Mouse (Mus musculus): ENCODE results near the gene Erich3. TPM values are rescaled to one million over a fixed set of nuclear protein-coding genes. Genes with fewer than 3 reads are reported as not detected.
"Not testable (repeated sequence)": the region's sequence is repeated elsewhere in the genome, so short reads cannot be mapped to it uniquely, and the experiment has no call there.

The Erich3 gene
- total RNA-seq (2021): 1 to 10 TPM; 7.9 to 8.4 TPM
- long read RNA-seq, partial matches to known transcripts: 2 of 5 reads
- long read RNA-seq, other reads (novel, unspliced or antisense): 0 of 5 reads

DNA sequence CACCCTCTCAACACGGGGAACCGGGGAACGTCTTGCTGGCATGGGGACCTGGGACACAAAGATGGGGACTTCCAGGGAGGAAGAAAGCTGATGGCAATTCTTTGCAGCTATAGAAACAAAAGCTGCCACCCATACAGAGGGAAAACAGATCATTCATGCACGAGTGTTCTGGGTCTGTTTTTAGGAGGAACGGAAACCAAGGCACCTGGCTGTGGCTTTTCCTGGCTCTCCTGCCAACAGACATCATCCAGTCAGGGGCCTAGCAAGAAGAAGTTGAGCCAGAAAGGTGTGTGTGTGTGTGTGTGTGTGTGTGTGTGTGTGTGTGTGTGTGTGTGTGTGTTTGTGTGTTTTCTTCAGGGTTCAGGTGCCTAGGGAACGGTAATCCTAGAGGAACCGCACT is at the start of gene Erich3:
Gene Erich3, plus strand, starts transcription at position 315 of the 400 bp plus-strand sequence.
- no peak for DNase-seq (ENCODE audit: low spot score in 2 of 2)

DNA sequence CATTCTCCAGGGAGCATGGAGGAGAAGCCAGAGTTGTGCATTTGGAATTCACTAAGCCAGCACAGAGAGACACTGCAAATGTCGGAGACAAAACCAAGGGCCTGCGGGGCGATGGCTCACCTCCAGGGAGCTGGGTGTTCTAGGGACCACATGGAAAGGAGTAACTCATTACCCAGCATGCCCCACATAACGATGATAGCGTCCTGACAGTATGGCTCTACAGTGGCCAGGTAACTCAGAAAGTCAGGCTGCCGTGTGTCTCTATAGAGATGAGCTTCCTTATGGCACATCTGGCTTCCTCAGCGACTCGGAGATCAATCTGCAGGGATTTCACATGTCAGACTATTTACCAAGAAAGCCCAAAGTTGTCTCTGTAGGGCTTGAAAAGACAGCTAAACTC is 48.9 kb upstream of the Erich3 start:
- no peak for DNase-seq (ENCODE audit: low spot score in 2 of 2)

DNA sequence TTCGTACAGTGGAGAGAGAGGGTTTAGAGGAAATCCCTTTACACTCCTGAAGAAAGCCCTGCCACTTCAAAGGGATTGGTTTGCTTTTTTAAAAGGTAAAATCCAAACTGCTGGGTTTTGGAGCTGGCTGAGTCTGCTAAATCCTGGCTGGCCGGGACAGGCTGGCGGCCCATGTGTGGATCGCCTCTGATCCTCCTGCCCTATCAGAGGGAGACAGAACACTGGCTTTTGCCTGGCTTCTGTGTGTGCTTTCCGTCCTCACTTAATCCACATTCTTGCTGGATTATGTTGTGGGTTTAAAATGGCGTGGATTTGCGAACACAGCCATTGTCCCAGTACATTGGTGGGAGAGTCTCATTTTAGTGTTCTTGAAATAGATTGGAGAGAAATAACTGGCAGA is 48.4 kb upstream of the Erich3 start:
- no peak for DNase-seq (ENCODE audit: low spot score in 2 of 2)

DNA sequence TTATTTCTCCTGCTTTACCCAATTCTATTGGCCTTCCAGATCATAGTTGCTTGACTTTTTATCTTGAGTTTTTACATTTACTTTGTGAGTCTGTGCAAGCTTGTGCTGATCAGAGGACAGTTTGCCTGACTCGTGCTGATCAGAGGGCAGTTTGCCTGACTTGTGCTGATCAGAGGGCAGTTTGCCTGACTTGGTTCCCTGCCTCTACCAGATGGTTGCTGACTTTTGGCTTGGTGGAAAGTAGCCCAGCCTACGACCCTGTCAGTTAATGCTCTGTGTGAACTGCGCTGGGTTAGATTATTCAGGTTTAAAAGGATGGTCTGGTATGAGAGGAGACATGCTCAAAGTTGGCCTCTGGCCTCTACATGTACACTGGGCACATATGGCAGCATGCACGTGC is 47.6 kb upstream of the Erich3 start:
- no peak for DNase-seq (ENCODE audit: low spot score in 2 of 2)

DNA sequence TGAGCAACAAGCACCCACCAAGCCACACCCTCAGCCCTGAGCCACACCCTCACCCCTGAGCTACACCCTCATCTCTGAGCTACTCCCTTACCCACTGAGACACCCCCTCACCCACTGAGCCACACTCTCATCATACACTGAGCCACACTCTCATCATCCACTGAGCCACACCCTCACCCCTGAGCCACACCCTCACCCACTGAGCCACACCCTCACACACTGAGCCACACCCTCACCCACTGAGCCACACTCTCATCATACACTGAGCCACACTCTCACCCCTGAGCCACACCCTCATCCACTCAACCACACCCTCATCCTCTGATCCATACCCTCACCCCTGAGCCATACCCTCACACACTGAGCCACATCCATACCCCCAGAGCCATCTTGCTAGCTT is 35.4 kb upstream of the Erich3 start:
- DNase-seq (ENCODE audit: low spot score in 2 of 2): no peak

DNA sequence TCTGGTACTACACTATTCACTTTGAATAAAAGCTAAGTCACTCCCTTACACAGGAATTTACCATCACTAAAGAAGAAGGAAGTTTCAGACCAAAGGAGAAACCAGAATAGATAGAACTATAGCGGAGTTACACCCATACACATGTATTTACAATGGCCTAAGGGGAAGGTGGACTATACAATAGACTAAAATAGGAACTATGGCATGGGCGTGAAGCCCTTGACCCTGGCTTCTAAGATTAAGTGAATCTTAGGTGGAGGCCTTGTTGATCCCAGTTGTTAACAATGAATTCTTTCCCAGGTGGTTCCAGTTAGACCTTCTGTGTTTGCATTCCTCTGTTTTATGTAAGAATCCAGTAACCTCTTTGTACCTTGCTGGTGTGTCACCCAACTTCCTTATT is 32.4 kb upstream of the Erich3 start:
- DNase-seq (ENCODE audit: low spot score in 2 of 2): not testable (repeated sequence)

DNA sequence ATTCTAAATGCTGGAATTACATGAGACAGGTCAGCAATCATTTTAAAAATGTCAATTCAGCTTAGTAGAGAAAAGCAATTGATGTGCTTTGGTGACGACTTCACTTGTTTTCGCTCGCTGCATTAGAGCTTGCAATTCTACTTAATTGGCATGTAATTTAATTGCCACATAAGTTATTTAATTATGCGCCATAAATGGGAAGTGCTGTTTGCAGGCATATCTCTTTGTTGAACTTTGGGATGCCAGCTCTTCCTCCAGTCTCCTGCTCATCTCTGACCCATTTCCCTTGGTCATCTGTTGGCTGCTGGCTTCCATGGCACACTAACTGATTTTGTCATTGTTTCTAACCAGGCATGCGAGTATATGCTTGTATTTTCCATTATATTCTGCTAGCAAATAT is 30.6 kb upstream of the Erich3 start:
- no peak for DNase-seq (ENCODE audit: low spot score in 2 of 2)

DNA sequence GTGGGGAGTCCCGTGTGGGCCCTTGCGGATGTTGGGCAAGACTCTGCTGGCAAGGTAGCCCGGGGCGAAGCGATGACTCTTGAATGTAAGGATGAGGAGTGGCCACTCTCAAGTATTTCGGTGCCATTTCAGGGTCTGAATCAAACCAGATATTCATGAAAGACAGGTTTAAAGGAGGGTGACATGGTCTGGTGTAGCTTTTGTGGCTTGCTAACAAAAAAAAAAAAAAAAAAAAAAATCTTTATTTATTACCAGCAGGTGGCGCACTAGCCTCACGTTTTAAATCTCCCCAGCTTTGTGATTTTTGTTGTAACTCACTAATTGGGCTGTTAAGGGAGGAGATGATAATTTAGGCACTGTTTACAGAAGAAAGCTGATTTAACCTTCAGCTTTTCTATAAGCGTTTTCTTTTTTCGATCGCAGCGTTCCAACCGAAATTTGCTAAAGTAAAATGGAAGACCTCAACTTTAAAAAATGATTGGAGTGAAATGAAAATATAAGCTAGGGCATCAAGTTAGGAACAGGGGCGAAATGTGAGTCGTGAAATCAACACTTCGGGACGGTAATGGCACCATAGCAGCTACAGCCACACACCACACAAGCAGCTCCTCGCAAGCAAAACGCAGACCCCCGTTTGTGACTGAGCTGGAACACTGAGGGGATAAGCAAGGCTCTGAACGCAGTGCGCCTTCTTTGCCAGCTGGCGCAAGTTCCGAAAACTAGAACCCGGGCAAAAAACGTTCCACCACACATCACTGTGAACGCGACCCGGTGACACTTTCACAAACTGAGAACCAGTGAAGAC is 16.8 kb upstream of the Erich3 start:
- DNase-seq (ENCODE audit: low spot score in 2 of 2): peak in 1 of 2 experiments; percentile 38

DNA sequence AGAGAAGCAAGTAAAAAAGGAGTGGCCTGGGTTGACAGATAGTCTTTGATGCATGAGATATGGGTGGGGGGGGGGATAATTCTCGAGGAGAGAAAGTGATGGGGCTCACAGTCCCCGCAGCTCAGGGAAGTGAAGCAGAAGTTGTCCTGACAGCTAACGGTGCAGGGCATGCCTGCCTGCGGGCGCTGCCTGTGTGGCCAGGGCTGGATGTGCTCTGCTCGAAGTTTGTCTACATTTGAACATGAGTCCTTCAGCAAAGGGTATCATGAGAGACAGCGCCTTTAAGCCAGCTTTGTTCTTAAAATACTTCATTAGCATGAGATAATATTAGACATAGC is 16.2 kb upstream of the Erich3 start:
- peak in 1 of 2 experiments; percentile 34 for DNase-seq (ENCODE audit: low spot score in 2 of 2)

DNA sequence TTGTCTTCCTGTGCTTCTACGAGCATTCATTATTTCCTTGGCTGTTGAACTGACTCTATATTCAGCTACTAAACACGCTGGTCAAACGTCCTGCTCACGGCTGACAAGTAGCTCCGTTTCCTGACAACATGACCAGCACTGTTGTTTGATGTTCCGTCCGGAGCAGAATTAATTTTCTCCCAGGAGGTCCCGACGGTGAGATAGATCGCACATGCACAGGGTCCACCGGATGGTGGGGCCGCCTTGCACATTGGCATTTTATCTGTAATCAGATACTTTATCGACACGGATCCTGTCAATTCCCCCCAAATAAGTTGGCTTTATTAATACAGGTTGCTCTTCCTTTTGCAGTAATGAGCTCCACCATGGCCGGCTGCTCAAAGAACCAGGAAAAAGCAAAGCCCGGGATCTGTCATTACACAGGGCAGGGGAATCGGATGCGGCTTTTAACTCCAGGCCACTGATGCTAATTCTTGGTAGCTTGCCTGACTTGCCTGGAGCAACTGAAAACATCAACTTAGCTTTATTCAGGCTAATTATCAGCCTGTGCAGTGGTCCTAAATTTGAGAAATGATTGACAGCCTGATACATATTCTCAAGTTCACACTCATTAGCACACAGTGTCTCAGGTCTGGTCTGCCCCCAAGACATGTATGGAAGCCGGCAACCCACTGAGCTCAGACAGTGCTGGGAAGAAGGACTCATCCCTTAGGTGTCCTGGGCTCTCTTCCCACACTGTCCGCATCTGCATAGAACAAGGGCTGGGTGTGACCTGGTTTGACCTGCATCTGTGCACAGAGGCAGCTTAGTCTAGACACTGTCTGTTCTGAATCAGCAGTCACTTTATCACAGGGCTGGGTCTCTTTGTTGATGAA is 14.0 kb upstream of the Erich3 start:
- DNase-seq (ENCODE audit: low spot score in 2 of 2): no peak

DNA sequence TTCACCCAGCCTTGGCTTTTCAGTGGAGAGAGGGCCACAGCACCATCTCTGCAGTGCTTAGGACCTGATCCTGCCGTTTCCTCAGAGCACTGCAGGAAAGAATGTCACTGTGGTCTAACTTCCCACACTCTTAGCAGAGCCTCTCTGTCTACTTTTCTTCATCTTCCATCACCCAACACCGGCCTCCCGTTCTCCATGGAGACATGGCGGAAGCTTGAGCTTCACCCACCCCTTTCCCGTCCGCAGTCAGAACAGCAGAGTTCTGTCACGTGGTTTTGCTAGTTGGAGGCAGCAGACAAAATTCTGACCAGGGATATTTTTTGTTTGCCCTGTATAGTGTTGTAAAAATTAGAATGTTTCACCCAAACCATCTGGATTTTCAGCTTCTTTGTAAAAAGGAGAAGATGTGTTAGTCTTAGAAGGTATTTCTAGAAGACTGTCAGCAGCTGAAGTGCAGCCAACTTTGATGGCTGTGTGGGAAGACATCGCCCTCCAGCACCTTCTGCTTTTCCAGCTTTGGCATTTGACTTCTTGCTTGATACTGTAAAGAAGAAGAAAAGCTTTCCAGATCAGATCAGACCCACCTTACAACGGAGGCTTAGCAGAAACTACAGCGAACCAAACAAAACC is 12.4 kb upstream of the Erich3 start:
- peak in 1 of 2 experiments; percentile 30 for DNase-seq (ENCODE audit: low spot score in 2 of 2)

DNA sequence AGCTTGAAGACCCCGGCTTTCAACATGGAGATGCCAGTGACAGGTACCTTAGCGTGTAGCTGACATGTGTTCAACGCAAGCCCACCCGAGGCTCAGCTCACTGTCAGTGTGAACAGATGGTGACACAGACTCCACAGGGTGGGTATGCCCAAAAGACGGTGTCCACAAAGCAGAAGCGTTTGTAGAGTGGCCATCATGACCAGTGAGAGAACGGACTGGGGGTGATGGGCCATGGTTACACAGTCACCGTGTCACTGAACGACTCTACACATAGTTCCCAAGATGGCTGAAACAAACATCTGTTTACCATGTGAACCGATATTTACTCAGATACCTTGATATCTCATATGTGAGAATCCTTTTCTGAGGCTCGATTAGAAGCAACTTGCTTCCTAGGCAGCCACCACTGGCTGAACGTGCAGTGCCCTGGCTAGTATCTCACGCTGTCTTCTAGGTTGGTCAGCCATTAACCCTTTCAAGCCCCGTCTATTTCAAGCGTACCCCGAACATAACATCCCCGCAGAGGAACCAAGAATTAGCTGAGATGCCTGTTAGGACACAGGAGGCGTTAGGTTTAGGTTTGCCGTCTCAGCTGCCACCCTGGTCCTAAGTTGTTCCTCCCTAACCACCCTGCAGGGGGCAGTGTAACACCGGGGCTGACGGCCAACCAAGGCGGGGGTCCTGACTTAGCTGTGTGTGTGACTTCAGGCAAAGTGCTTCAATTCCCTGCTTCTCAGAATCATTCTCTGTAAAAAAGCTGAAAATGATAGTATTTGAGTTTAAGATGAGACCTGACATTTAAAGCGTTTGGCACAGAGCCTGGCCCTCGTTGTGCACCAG is 10.9 kb upstream of the Erich3 start:
- DNase-seq (ENCODE audit: low spot score in 2 of 2): peak; percentile 76 to 85

DNA sequence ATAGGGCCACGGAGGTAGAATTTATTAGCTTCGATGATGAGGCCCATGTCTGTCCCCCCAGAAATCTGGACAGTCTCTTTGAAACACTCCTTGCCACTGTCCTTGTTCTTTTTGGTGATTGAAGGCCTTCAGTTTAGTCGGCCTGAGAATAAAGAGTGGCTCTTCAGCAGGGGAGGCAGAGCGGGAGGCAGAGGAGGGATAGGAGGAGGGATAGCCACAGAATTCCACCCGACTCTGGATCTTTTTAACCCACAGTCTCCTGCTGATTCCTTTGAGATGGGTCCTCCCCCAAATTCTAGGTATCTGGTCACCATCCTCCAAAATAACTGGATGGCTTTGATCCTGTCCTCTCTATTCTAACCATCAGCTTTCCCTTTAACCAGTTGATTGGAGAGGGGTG is 10.2 kb upstream of the Erich3 start:
- no peak for DNase-seq (ENCODE audit: low spot score in 2 of 2)

DNA sequence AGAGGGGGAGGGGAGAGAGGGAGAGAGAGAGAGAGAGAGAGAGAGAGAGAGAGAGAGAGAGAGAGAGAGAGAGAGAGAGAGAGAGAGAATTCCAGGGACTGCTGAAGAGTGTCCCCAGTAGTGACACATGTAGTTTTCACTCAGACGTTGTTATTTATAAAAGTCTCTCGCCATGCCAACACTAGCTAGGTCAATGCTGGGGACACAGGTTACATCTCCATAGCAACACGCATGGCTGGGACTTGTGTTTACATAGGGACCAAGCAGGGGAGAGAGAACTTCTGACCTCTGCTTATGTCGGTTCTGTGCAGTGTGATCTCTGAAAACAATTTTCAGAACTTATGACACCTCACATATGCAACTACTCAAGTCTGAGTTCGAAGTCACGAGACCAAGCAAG is 9.4 kb upstream of the Erich3 start:
- DNase-seq (ENCODE audit: low spot score in 2 of 2): no peak

DNA sequence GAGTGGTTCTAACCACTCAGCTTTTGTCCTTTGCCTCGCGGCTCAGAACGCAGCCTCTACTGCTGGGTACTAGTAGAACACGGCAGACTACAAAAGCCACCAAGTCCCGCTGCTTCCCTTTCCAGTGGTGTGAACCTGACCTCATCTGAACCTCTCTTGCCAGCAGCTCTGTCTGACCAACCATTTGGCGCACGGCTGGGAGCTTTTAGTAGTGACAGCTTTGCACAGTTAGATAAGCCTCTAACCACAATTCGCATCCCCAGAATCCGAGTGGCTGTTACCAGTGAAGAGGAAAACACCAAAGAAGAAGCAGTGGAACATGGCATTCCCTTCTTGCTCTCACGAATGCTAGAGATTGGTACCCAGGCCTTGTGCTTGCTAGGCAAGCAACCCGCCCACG is 8.8 kb upstream of the Erich3 start:
- no peak for DNase-seq (ENCODE audit: low spot score in 2 of 2)

DNA sequence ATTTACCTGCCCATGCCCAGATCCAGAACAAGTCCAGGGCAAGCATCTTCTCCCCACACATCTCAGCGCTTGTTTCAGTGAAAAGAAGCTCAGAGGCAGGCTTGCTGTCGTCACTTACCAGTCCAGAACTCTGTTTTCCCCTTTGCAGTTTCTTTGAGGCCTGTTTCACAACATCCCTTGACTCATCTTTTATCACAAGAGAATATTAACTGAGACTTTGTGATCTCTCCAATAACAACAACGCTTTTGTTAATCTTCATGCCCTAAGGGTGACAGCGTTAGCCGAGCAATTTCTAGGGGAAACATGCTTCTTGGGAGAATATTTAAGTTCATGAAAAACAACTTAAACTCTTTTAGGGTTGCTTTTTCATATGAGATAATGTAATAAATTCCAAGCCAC is 7.9 kb upstream of the Erich3 start:
- no peak for DNase-seq (ENCODE audit: low spot score in 2 of 2)

DNA sequence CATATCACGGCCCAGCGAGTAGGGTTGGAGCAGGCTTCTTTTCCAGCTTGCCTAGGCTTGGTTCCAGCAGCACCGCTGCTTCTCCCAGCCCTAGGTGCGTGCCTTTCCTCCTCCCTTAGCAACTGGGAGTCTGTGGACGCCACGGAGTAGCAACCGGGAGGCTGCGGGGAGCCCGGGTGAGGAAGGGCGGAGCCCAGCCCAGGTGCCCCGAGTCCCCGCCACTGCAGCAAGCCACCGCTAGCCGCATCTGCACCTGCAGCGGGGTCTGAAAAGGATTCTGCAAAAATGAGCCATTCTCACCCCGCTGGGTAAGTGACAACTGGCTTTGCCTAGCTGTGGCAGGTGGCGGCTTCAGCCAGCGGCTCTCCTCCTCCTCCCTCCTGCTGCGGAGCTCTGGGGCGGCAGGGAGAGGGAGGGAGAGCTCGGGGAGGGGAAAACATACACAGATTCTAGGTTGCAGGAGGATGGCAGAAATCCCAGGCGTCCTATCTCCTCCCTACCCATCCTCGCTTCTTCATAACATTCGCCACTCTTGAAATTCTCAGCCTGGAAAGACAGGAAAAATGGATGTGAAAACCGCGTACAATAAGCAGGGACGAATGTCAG is 420 bp downstream of the Erich3 start:
- peak; percentile 79 for DNase-seq (ENCODE audit: low spot score in 2 of 2)

DNA sequence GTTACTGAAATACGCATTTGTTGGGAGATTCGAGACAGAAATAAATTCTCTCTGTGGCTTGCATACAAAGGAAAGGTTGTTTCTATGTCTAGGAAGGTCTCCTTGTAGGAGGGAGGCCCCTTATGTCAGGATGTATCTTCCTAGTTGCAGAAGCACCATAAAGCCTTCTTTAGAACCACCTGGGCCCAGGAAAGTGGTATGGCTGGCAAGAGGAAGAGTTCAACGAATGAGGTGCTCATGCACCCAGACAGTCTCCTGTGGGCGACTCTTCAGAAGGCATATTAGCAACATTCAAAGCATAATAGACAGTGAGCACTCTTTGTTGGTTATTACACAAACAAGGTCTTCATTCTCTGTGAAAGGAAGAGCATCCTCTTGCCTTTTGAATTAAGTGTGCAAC is 977 bp downstream of the Erich3 start:
- DNase-seq (ENCODE audit: low spot score in 2 of 2): no peak

DNA sequence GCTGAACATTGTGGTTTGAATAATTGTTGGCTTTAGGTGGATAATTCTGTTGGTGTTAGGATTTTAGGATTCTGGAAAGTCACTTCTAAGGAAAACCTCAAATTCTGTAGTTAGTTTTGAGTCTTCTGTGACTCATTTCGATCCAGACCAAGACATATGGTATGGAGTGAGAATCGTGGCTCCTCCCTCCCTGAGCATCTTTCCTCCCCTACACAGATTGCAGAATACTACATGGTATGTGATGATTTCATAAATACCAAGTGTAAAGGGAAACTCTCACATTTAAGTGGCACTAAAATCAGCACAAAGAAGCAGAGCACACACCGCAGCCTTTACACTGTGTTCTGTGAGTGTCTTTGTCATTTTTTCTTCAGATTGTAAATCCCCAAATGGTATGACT is 4.8 kb downstream of the Erich3 start:
- DNase-seq (ENCODE audit: low spot score in 2 of 2): peak in 1 of 2 experiments; percentile 34

DNA sequence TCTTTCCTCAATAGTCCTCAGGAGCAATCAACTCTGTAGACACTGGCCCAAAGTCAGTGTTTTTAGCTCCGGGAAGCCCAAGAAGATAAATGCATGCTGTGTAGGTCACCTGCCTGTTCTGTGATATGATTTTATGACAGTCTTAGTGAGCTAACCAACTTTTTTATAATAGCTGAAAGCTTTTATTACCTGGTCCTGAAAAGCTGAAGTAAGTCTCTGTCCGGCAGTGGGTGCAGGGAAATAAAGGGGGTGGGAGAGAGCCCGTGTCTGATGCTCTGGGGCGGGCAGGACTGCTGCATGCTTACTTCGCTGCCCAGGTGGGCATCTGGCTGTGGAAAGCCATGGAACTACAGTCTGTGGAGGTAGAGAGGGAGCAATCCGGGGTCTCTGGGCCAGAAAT is 6.9 kb downstream of the Erich3 start:
- DNase-seq (ENCODE audit: low spot score in 2 of 2): no peak

DNA sequence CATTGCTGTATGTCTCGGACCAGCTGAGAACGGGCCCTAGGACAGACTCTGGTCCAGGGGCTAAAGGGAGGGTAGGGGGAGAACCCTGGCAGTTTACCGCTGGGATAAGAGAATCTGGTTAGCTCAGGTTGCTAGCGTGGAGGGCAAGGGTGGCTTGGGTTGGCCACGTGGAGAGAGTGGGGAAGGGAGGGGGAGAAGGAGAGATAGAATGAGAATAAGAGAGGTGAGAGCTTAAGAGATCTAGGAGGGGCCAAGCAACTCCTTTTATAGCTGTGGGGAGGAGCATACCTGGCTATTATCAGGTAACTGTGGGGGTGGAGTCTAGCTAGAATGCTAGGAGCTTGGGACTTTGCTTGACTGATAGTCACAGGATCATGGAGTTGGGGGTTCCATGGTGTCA is 7.4 kb downstream of the Erich3 start:
- no peak for DNase-seq (ENCODE audit: low spot score in 2 of 2)

Data from layer of hippocampus, adult 18-20 months (tissue).